Mouse (Mus musculus): ENCODE measurements at regions not wholly inside any gene's neighbourhood (a gene's known extent, or its start where the extent isn't known, plus 50 kb on each side); places are given as distances from the start of the nearest gene placed in this dataset.

DNA sequence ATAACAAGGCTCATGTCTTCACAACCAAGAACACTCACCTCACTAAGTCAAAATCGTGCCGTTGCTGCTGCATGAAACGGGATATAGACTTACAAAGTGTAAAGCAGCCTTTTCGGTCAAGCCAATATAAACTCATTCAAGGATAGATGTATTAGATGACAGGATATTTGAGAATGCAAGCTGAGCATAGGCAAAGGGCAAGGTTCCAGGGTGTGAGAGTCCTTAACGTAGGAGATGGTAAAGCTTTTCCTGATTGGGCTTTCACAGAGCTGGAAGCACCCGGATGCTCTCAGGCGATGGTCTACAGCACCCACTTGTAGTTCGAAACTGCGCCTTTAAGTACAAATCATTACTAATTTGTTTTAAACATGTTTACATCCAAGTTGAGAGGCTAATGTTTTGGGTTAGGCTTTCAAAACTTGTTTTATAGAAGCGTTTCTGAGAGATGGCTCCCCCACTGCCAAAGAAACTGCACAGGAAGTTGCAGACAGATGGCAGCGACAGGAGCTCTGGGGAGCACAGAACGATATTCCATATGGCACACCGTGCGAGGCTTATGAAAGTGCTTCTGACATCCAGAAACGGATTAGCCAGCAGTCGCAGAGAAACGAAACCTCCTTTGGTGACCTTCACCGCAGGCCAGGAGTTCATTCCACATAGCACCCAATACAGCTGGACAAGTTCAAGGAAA is 54.1 kb upstream of the Rell1 start:
- TF ChIP-seq CTCF (conservative IDR thresholded peaks at IDR 0.05; ENCODE audit: insufficient read depth, insufficient read length, low read depth, low read length) (no peak), POLR2A (IDR thresholded peaks at IDR 0.05; ENCODE audit: low read depth, low read length) (no peak)

All from kidney, adult 2 months (tissue).